In the genomic region with DNA sequence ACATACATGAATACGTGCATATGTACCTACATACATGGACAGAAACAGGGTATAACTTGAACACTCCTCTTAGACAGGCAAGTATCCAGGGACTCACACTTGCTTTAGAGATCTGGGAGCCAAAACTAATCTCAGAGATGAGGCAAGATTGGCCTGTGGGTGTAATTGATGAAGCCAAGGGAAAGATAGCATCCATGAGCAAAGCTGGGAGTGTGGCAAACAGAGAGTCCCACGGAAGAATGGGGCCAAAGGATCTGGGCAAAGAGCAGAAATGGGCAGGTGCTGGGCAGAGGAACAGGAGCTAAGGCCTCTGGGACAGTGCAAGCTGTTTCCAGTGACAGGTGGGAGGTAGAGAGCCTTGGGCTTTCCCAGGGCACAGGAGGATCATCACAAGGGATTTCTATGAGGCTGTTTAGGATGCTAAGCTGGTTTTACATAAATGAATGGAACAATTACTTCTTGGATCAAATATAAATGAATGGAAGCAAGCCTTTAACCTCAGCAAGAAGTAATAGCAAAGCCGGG, we compare ENCODE assay signal across 26 mouse cellular contexts.
"Had no signal": no experiment of that assay in that cellular context is flagged by ENCODE, and none has a peak within 500 bp of the region (broad histone marks: within the 10 kb centered on the region; RNA-seq: fewer than 3 reads in every experiment).

No protein-coding gene starts in this region.

- DNase-seq: gastrocnemius, adult 2 months; gastrocnemius, postnatal 10 days; gastrocnemius, postnatal 25 days; heart, adult 18-20 months; heart, postnatal 14 days; heart, postnatal 36 days; kidney, adult 18-20 months; kidney, adult 8-10 months; kidney, postnatal 10 days; kidney, postnatal 25 days; kidney, postnatal 4 days; left cerebral cortex, postnatal 4 days; liver, embryonic 13.5 days had no signal

- H3K4me2 ChIP-seq: heart, embryonic 13.5 days; heart, embryonic 15.5 days; hindbrain, embryonic 13.5 days; hindbrain, embryonic 15.5 days; limb, embryonic 13.5 days; limb, embryonic 15.5 days; liver, embryonic 11.5 days; liver, embryonic 13.5 days; liver, embryonic 15.5 days had no signal

- H3K9ac ChIP-seq: heart, embryonic 13.5 days; heart, embryonic 15.5 days; hindbrain, embryonic 13.5 days; hindbrain, embryonic 15.5 days; limb, embryonic 13.5 days; limb, embryonic 15.5 days; liver, embryonic 13.5 days; liver, embryonic 15.5 days had no signal

- H3K36me3 ChIP-seq: heart, embryonic 10.5 days; heart, embryonic 13.5 days; heart, embryonic 15.5 days; hindbrain, embryonic 13.5 days; hindbrain, embryonic 15.5 days; limb, embryonic 13.5 days; limb, embryonic 15.5 days; liver, embryonic 13.5 days; liver, embryonic 15.5 days had no signal

- H3K27me3 ChIP-seq: heart, embryonic 13.5 days; heart, embryonic 15.5 days; hindbrain, embryonic 13.5 days; hindbrain, embryonic 15.5 days; limb, embryonic 13.5 days; limb, embryonic 15.5 days had no signal

- ATAC-seq: hindbrain, postnatal 0 days; intestine, postnatal 0 days had no signal

- H3K27ac ChIP-seq: gastrocnemius, adult 2 months; heart, embryonic 10.5 days; heart, embryonic 13.5 days; heart, embryonic 15.5 days; hindbrain, embryonic 13.5 days; hindbrain, embryonic 15.5 days; hindbrain, postnatal 0 days; layer of hippocampus, adult 2 months; left cerebral cortex, adult 2 months; limb, embryonic 13.5 days; limb, embryonic 15.5 days; liver, embryonic 13.5 days; liver, embryonic 15.5 days had no signal

- H3K9me3 ChIP-seq: heart, embryonic 10.5 days; heart, embryonic 13.5 days; heart, embryonic 15.5 days; hindbrain, embryonic 13.5 days; hindbrain, embryonic 15.5 days; limb, embryonic 13.5 days; limb, embryonic 15.5 days; liver, embryonic 13.5 days; liver, embryonic 15.5 days had no signal

- H3K4me1 ChIP-seq: heart, embryonic 10.5 days; heart, embryonic 13.5 days; heart, embryonic 15.5 days; limb, embryonic 13.5 days; limb, embryonic 15.5 days had no signal

- H3K4me3 ChIP-seq: gastrocnemius, adult 2 months; heart, embryonic 10.5 days; heart, embryonic 13.5 days; heart, embryonic 15.5 days; hindbrain, embryonic 13.5 days; hindbrain, embryonic 15.5 days; layer of hippocampus, adult 2 months; left cerebral cortex, adult 2 months; limb, embryonic 13.5 days; limb, embryonic 15.5 days; liver, embryonic 13.5 days; liver, embryonic 15.5 days had no signal
